In the genomic region with DNA sequence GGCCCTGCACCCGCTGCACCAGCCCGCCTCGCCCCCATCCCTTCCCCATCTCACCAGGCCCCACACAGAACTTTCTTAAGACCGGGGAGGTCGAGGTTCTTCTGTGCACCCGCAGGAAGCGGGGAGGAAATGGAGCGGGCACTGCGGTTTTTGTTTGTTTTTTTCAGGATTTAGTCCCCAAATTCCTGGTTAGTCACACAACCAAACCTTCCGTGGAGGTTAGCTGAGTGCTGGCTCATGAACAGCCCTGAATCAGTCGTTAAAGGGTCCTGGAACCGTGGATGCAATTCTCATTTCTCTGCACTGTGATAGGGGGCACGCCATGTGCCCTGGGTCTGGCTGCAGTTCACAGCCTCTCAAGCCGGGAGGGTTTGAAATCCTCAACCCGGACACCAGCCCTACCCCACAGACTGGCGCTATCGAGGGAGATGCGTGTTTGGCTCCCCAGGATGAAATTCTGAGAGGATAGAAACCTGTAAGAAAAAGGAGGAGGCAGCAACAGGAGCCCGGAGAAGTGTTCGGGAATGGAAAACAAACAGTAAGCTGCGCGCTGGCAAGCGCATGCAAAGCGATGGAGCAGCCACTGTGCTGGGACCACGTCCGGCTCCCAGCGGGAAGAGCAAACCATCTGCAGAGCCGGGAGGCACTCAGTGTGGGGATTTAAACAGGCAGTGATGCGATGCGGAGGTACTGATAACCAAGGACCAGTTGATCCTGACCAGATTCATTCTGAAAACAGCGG, we compare ENCODE assay signal across 7 mouse cellular contexts. TPM values are rescaled to one million over a fixed set of nuclear protein-coding genes. Genes with fewer than 3 reads are reported as not detected.
A peak's percentile ranks its signal among the peaks of the same experiment; 100 is the strongest.
DNase-seq lines count a peak whose midpoint lies in the region; ATAC-seq and TF ChIP-seq lines count a peak whose summit lies in the region.

No protein-coding gene starts in this region.

- H3K4me2 ChIP-seq in heart, embryonic 15.5 days, result peak overlapping the region; percentile 75
- peak overlapping the region; percentile 50 for H3K4me2 ChIP-seq in liver, embryonic 12.5 days
- peak overlapping the region; percentile 53 for H3K4me2 ChIP-seq in stomach, postnatal 0 days (replicated peaks; ENCODE audit: low read depth)

- TF ChIP-seq EP300 in stomach, postnatal 0 days (optimal IDR thresholded peaks at IDR 0.05), result no peak

- no peaks in the 10 kb centered on the region for H3K36me3 ChIP-seq in testis, adult 2 months (ENCODE audit: control insufficient read depth, insufficient read depth, low read length)
- peaks cover 19% of the 10 kb centered on the region for H3K36me3 ChIP-seq in heart, embryonic 15.5 days
- H3K36me3 ChIP-seq in liver, embryonic 12.5 days, result peaks cover 18% of the 10 kb centered on the region
- H3K36me3 ChIP-seq in stomach, postnatal 0 days (ENCODE audit: control insufficient read depth, insufficient read depth, low read length), result peaks cover 2% of the 10 kb centered on the region; the same call in 1 of the 2 replicates

- H3K27ac ChIP-seq in testis, adult 2 months (ENCODE audit: control insufficient read depth, insufficient read depth, low read depth, low read length), result no peak overlapping the region
- H3K27ac ChIP-seq in cortical plate, adult 2 months (ENCODE audit: insufficient read depth, low read length), result no peak overlapping the region
- H3K27ac ChIP-seq in heart, embryonic 15.5 days, result no peak overlapping the region
- no peak overlapping the region for H3K27ac ChIP-seq in liver, embryonic 12.5 days
- no peak overlapping the region for H3K27ac ChIP-seq in stomach, postnatal 0 days (replicated peaks)

- H3K9ac ChIP-seq in heart, embryonic 15.5 days, result peak overlapping the region; percentile 61
- H3K9ac ChIP-seq in liver, embryonic 12.5 days, result peak overlapping the region; percentile 27; the same call in 1 of the 2 replicates
- peak overlapping the region; percentile 38; the same call in 1 of the 2 replicates for H3K9ac ChIP-seq in stomach, postnatal 0 days (ENCODE audit: low read length)

- no peaks in the 10 kb centered on the region for H3K9me3 ChIP-seq in heart, embryonic 15.5 days (replicated peaks)
- H3K9me3 ChIP-seq in liver, embryonic 12.5 days (replicated peaks), result peaks cover 4% of the 10 kb centered on the region; the same call in 1 of the 2 replicates
- H3K9me3 ChIP-seq in stomach, postnatal 0 days (ENCODE audit: control insufficient read depth, low read length), result no peaks in the 10 kb centered on the region

- no peak for TF ChIP-seq POLR2A in testis, adult 2 months (IDR thresholded peaks at IDR 0.05; ENCODE audit: control insufficient read depth, low read depth, low read length)
- TF ChIP-seq POLR2A in cortical plate, adult 2 months (IDR thresholded peaks at IDR 0.05; ENCODE audit: extremely low read depth, insufficient read depth, low read length), result no peak

- peaks cover 8% of the 10 kb centered on the region for H3K4me1 ChIP-seq in testis, adult 2 months (ENCODE audit: control insufficient read depth, insufficient read depth, low read length)
- peaks cover 2% of the 10 kb centered on the region; the same call in 1 of the 2 replicates for H3K4me1 ChIP-seq in cortical plate, adult 2 months (ENCODE audit: control insufficient read depth, insufficient read depth, low read length)
- H3K4me1 ChIP-seq in heart, embryonic 15.5 days (replicated peaks), result peaks cover 13% of the 10 kb centered on the region
- peaks cover 22% of the 10 kb centered on the region for H3K4me1 ChIP-seq in liver, embryonic 12.5 days
- 0 out of 2 replicates have a peak, but pooled peaks cover 5% of the 10 kb centered on the region for H3K4me1 ChIP-seq in stomach, postnatal 0 days (replicated peaks; ENCODE audit: control insufficient read depth, insufficient read depth)

- 9% methylated on average over 31 of the region's 31 CpGs for WGBS in heart, embryonic 15.5 days
- WGBS in liver, embryonic 12.5 days (ENCODE audit: insufficient replicate concordance), result 5% methylated on average over 31 of the region's 31 CpGs
- WGBS in stomach, postnatal 0 days, result 10% methylated on average over 31 of the region's 31 CpGs

- no peak for TF ChIP-seq CTCF in testis, adult 2 months (IDR thresholded peaks at IDR 0.05; ENCODE audit: control insufficient read depth, insufficient read depth, insufficient replicate concordance, low read depth, low read length)
- TF ChIP-seq CTCF in cortical plate, adult 2 months (IDR thresholded peaks at IDR 0.05; ENCODE audit: extremely low read depth, insufficient read depth, low read length), result no peak
- TF ChIP-seq CTCF in stomach, postnatal 0 days (IDR thresholded peaks at IDR 0.05; ENCODE audit: low read depth), result no peak

- no peak for DNase-seq in testis, postnatal 14 days (ENCODE audit: low spot score)
- DNase-seq in stomach, postnatal 0 days (ENCODE audit: low spot score), result no peak
- no peak for DNase-seq in ovary, postnatal 14 days (ENCODE audit: low spot score)

- 0 out of 2 replicates have a peak, but pooled peaks have one; percentile 47 for ATAC-seq in heart, embryonic 15.5 days (replicated peaks; ENCODE audit: insufficient number of reproducible peaks, insufficient read depth, low FRiP score, low read depth)
- no peak for ATAC-seq in liver, embryonic 12.5 days
- ATAC-seq in stomach, postnatal 0 days (ENCODE audit: low FRiP score, low TSS enrichment), result no peak

- H3K4me3 ChIP-seq in testis, adult 2 months (ENCODE audit: control insufficient read depth, low read depth, low read length), result peak overlapping the region; percentile 19
- H3K4me3 ChIP-seq in cortical plate, adult 2 months (ENCODE audit: insufficient read depth, low read length), result peak overlapping the region; percentile 0; the same call in 1 of the 2 replicates
- H3K4me3 ChIP-seq in heart, embryonic 15.5 days, result peak overlapping the region; percentile 45
- H3K4me3 ChIP-seq in liver, embryonic 12.5 days, result peak overlapping the region; percentile 25
- peak overlapping the region; percentile 28 for H3K4me3 ChIP-seq in stomach, postnatal 0 days (ENCODE audit: low read depth, low read length)

- no peaks in the 10 kb centered on the region for H3K27me3 ChIP-seq in testis, adult 2 months (ENCODE audit: control insufficient read depth, insufficient read depth, low read length)
- no peaks in the 10 kb centered on the region for H3K27me3 ChIP-seq in heart, embryonic 15.5 days
- H3K27me3 ChIP-seq in liver, embryonic 12.5 days (replicated peaks), result peaks cover 61% of the 10 kb centered on the region
- no peaks in the 10 kb centered on the region for H3K27me3 ChIP-seq in stomach, postnatal 0 days (ENCODE audit: control insufficient read depth, insufficient read depth, low read length)

RNA-seq across cellular contexts. Expression of a gene that starts 4.6 kb away (rescaled TPM):
- 307 and 344 TPM in 2 replicates for polyA plus RNA-seq in testis, adult 2 months (2012; rRNA removed)
- not detected in 2 replicates for polyA plus RNA-seq in cortical plate, adult 2 months (2012; rRNA removed)
- polyA plus RNA-seq in heart, embryonic 15.5 days (2015; fragmentation: Nextera tagmentation; extraction: Ambion mirVana), result 0.06 TPM in 1 of 2 replicates, not detected in the other
- polyA plus RNA-seq in liver, embryonic 12.5 days (2016; fragmentation: Nextera tagmentation; extraction: Ambion mirVana), result 0.18 and 0.22 TPM in 2 replicates
- polyA plus RNA-seq in stomach, postnatal 0 days (2015; fragmentation: Nextera tagmentation; extraction: Ambion mirVana), result 0.10 and 0.13 TPM in 2 replicates

RNA-seq across cellular contexts. Expression of a gene that starts 15.8 kb away (rescaled TPM):
- 11.8 and 13.6 TPM in 2 replicates for polyA plus RNA-seq in testis, adult 2 months (2012; rRNA removed)
- 75.0 and 81.1 TPM in 2 replicates for polyA plus RNA-seq in cortical plate, adult 2 months (2012; rRNA removed)
- 11.5 and 14.7 TPM in 2 replicates for polyA plus RNA-seq in heart, embryonic 15.5 days (2015; fragmentation: Nextera tagmentation; extraction: Ambion mirVana)
- 8.6 and 9.3 TPM in 2 replicates for polyA plus RNA-seq in liver, embryonic 12.5 days (2016; fragmentation: Nextera tagmentation; extraction: Ambion mirVana)
- 11.6 and 13.0 TPM in 2 replicates for polyA plus RNA-seq in stomach, postnatal 0 days (2015; fragmentation: Nextera tagmentation; extraction: Ambion mirVana)

RNA-seq across cellular contexts. Expression of a gene that starts 16.0 kb away (rescaled TPM):
- 145 and 166 TPM in 2 replicates for polyA plus RNA-seq in testis, adult 2 months (2012; rRNA removed)
- polyA plus RNA-seq in cortical plate, adult 2 months (2012; rRNA removed), result 720 and 722 TPM in 2 replicates
- 1,570 and 2,168 TPM in 2 replicates for polyA plus RNA-seq in heart, embryonic 15.5 days (2015; fragmentation: Nextera tagmentation; extraction: Ambion mirVana)
- 624 and 630 TPM in 2 replicates for polyA plus RNA-seq in liver, embryonic 12.5 days (2016; fragmentation: Nextera tagmentation; extraction: Ambion mirVana)
- 883 and 916 TPM in 2 replicates for polyA plus RNA-seq in stomach, postnatal 0 days (2015; fragmentation: Nextera tagmentation; extraction: Ambion mirVana)

RNA-seq across cellular contexts. Expression of a gene that starts 26.5 kb away (rescaled TPM):
- 0.72 and 0.78 TPM in 2 replicates for polyA plus RNA-seq in testis, adult 2 months (2012; rRNA removed)
- polyA plus RNA-seq in cortical plate, adult 2 months (2012; rRNA removed), result not detected in 2 replicates
- polyA plus RNA-seq in heart, embryonic 15.5 days (2015; fragmentation: Nextera tagmentation; extraction: Ambion mirVana), result 0.57 and 5.0 TPM in 2 replicates
- 0.08 and 0.10 TPM in 2 replicates for polyA plus RNA-seq in liver, embryonic 12.5 days (2016; fragmentation: Nextera tagmentation; extraction: Ambion mirVana)
- polyA plus RNA-seq in stomach, postnatal 0 days (2015; fragmentation: Nextera tagmentation; extraction: Ambion mirVana), result 14.4 and 17.3 TPM in 2 replicates

RNA-seq across cellular contexts. Expression of a gene that starts 32.2 kb away (rescaled TPM):
- polyA plus RNA-seq in testis, adult 2 months (2012; rRNA removed), result 13.9 and 18.0 TPM in 2 replicates
- polyA plus RNA-seq in cortical plate, adult 2 months (2012; rRNA removed), result 121 and 124 TPM in 2 replicates
- polyA plus RNA-seq in heart, embryonic 15.5 days (2015; fragmentation: Nextera tagmentation; extraction: Ambion mirVana), result 163 and 167 TPM in 2 replicates
- 116 and 120 TPM in 2 replicates for polyA plus RNA-seq in liver, embryonic 12.5 days (2016; fragmentation: Nextera tagmentation; extraction: Ambion mirVana)
- polyA plus RNA-seq in stomach, postnatal 0 days (2015; fragmentation: Nextera tagmentation; extraction: Ambion mirVana), result 138 and 144 TPM in 2 replicates

Comparison
In these comparisons a context has a peak if more than half of its experiments do, and no peak if none do; other contexts are left out.
1. RNA of a gene that starts 4.6 kb away (polyA plus RNA-seq): 307 to 344 TPM in testis, adult 2 months; 0.18 to 0.22 TPM in liver, embryonic 12.5 days, 0.10 to 0.13 TPM in stomach, postnatal 0 days, not detected in cortical plate, adult 2 months and 0.06 TPM in heart, embryonic 15.5 days; every median in the first group is over 100 times any median in the second.
2. Peak in every context shown above with its lines, with median percentiles within 50 percentile points of each other: H3K4me3 ChIP-seq, H3K4me2 ChIP-seq and H3K9ac ChIP-seq.